Mouse (Mus musculus) heart, postnatal 0 days (tissue): Measurements from ENCODE around the gene Dapp1.

ENCODE experiments used
- CTCF ChIP-seq: IDR thresholded peaks from 2 replicates; pipeline ENCODE4 v1.5.1; 2016; ENCODE audit warnings: antibody characterized with exemption, control low read depth, low read depth
- EP300 ChIP-seq: IDR thresholded peaks from 2 replicates; pipeline ENCODE4 v1.6.1; 2016; ENCODE audit warnings: antibody characterized with exemption, low read depth

- TF ChIP-seq CTCF (no peak), EP300 (no peak)
Observed at GRCm38 (mm10) chr3:137961736-137962385, 19.5 kb downstream of the Dapp1 start.
